Mouse (Mus musculus) hindbrain, postnatal 0 days (tissue): ENCODE measurements around the gene Pcdh7. TPM values are rescaled to one million over a fixed set of nuclear protein-coding genes. Genes with fewer than 3 reads are reported as not detected.

Experiments
- ATAC-seq: fragments of 200-750 bp; cut with Nextera tagmentation; 2 replicates; pipeline ENCODE4 v1.8.0; 2017; ENCODE audit warnings: mild to moderate bottlenecking, moderate TSS enrichment, moderate library complexity
- DNase-seq: peaks from one replicate; pipeline ENCODE4 v3.0.0-alpha.2; 2015; ENCODE audit warnings: low spot score
- H3K27ac ChIP-seq: fragments of 300-500 bp; sonication (generic); 2 replicates; pipeline ENCODE4 v1.5.1; 2014; ENCODE audit warnings: mild to moderate bottlenecking
- H3K27me3 ChIP-seq: fragments of 300-500 bp; sonication (generic); 2 replicates; pipeline ENCODE4 v1.6.1; 2014; ENCODE audit warnings: low read length, mixed read lengths; ENCODE audit not compliant: insufficient read depth
- H3K36me3 ChIP-seq: fragments of 300-500 bp; sonication (generic); 2 replicates; pipeline ENCODE4 v1.6.1; 2014; ENCODE audit warnings: low read length, mixed read lengths; ENCODE audit not compliant: insufficient read depth
- H3K4me1 ChIP-seq: fragments of 300-500 bp; sonication (generic); 2 replicates; pipeline ENCODE4 v1.6.1; 2014; ENCODE audit warnings: antibody characterized with exemption, low read length, mixed read lengths; ENCODE audit not compliant: insufficient read depth
- H3K4me2 ChIP-seq: fragments of 300-500 bp; sonication (generic); 2 replicates; pipeline ENCODE4 v1.6.1; 2014; ENCODE audit warnings: low read depth, mild to moderate bottlenecking, low read length, moderate library complexity, mixed read lengths
- H3K4me3 ChIP-seq: fragments of 300-500 bp; sonication (generic); 2 replicates; pipeline ENCODE4 v1.5.1; 2014; ENCODE audit warnings: low read length
- H3K9ac ChIP-seq: fragments of 300-500 bp; sonication (generic); replicated peaks from 2 replicates; pipeline ENCODE4 v1.6.1; 2014; ENCODE audit warnings: mild to moderate bottlenecking, low read length, moderate library complexity, mixed read lengths
- H3K9me3 ChIP-seq: fragments of 300-500 bp; sonication (generic); 2 replicates; pipeline ENCODE4 v1.6.1; 2016; ENCODE audit warnings: low read length, mixed read lengths
- CTCF ChIP-seq: IDR thresholded peaks from 2 replicates; pipeline ENCODE4 v1.5.1; 2016; ENCODE audit warnings: antibody characterized with exemption, control low read depth, low read depth
- WGBS: fragments of 180-500 bp; shearing (Covaris S2); extraction: QIAGEN DNeasy Blood & Tissue Kit; methylation state at CpG from one replicate; pipeline ENCODE4 v1.1.7; 2014; 5-methylcytosine and 5-hydroxymethylcytosine counted together
- polyA plus RNA-seq: library from polyadenylated mRNA; unstranded; fragments of >200 nt; fragmentation: Nextera tagmentation; extraction: Ambion mirVana; gene quantifications from 2 replicates; pipeline ENCODE4 v1.2.1, GENCODE M21; 2015
- total RNA-seq: library from RNA; depleted of rRNA; stranded (reverse); fragments of >200 nt; gene quantifications from 2 replicates; pipeline ENCODE4 v1.2.3, GENCODE M21; 2014

Gene Pcdh7
- total and polyA plus RNA-seq, 2 experiments from 2014 or later = 26.1 to 152 TPM

- no peaks in the 10 kb centered on the region for H3K27me3 ChIP-seq
- no peak overlapping the region for H3K4me3 ChIP-seq
- ATAC-seq (no peak), DNase-seq (no peak)
- TF ChIP-seq CTCF = no peak
- no peaks in the 10 kb centered on the region for H3K4me1 ChIP-seq
- no peak overlapping the region for H3K27ac ChIP-seq
- 77% methylated on average over 2 of the region's 2 CpGs for WGBS
- H3K9me3 ChIP-seq = no peaks in the 10 kb centered on the region
- no peak overlapping the region for H3K4me2 ChIP-seq
- no peak overlapping the region for H3K9ac ChIP-seq
- no peaks in the 10 kb centered on the region for H3K36me3 ChIP-seq
Observed at GRCm38 (mm10) chr5:57743956-57744661, 26.3 kb downstream of the Pcdh7 start.

DNA sequence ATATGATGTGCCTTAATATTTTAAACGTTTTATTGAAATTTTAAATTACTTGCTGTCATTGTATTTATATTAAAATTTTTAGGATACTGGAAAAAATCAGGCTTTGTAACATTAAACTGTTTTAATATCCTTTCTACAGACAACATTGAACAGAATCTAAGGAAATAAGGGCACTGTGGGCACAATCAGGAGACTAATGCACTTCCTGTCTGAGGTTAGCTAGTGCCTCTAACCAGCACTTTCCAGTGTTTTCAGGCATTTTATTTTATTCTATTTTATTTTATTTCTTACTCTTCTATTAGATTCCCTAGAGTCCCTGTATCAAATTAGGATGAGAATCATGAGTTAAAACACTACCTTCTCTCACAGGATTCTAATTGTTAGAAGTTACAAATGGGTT lies 28.1 kb downstream of the Pcdh7 start:
- 75% methylated on average over 1 of the region's 1 CpGs for WGBS
- H3K27me3 ChIP-seq = no peaks in the 10 kb centered on the region
- no peaks in the 10 kb centered on the region for H3K4me1 ChIP-seq
- H3K9me3 ChIP-seq = no peaks in the 10 kb centered on the region
- H3K36me3 ChIP-seq = no peaks in the 10 kb centered on the region
- no peak overlapping the region for H3K4me3 ChIP-seq
- DNase-seq = no peak
- TF ChIP-seq CTCF = no peak
- no peak for ATAC-seq
- no peak overlapping the region for H3K27ac ChIP-seq
- H3K9ac ChIP-seq = no peak overlapping the region
- no peak overlapping the region for H3K4me2 ChIP-seq

DNA sequence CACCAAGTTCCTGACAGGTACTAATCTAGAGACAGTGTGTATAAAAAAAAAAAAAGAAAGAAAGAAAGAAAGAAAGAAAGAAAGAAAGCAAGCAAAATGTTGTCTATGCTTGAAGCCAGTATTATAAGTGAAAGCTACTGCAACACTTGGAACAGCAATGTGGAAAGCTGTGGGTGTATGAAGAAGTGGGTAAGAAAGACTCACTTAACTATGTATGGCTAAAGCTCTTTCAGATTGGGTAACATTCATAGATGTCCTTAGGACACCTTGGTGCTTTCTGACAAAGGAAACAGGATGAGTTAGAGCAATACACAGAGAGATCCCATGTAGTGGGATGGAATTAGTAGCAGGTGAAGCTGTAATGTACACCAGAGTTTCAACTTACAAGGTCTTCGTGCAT lies 32.6 kb downstream of the Pcdh7 start:
- no peak for TF ChIP-seq CTCF
- no peak overlapping the region for H3K4me2 ChIP-seq

DNA sequence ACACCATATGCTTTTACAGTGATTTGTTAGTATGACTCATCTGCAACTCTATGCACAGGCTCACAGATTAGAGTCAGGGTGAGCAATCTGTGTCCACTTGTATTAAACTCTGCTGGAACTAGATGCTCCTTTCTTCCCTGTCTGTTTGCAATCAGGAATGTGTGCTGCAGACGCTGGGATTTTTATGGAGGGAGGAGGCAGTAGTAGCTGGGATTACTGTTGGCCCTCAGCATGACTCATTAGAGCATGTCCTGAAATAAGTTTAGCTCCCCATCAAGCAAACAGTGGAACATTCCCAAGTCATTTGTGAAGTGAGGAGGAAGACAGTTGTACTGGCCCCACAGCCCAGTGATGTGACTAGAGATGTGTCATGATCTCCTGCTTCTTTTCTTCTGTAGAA lies 38.0 kb downstream of the Pcdh7 start:
- WGBS = 26% methylated on average over 1 of the region's 1 CpGs

More for the DNA sequence above, 32.6 kb downstream of the Pcdh7 start:
- Histone ChIP-seq H3K9ac (no peak overlapping the region), H3K27me3 (no peaks in the 10 kb centered on the region), H3K4me3 (no peak overlapping the region), H3K36me3 (no peaks in the 10 kb centered on the region), H3K27ac (no peak overlapping the region), H3K4me1 (no peaks in the 10 kb centered on the region), H3K9me3 (no peaks in the 10 kb centered on the region)
- DNase-seq (no peak), ATAC-seq (no peak)
- WGBS = 97% methylated on average over 1 of the region's 1 CpGs

DNA sequence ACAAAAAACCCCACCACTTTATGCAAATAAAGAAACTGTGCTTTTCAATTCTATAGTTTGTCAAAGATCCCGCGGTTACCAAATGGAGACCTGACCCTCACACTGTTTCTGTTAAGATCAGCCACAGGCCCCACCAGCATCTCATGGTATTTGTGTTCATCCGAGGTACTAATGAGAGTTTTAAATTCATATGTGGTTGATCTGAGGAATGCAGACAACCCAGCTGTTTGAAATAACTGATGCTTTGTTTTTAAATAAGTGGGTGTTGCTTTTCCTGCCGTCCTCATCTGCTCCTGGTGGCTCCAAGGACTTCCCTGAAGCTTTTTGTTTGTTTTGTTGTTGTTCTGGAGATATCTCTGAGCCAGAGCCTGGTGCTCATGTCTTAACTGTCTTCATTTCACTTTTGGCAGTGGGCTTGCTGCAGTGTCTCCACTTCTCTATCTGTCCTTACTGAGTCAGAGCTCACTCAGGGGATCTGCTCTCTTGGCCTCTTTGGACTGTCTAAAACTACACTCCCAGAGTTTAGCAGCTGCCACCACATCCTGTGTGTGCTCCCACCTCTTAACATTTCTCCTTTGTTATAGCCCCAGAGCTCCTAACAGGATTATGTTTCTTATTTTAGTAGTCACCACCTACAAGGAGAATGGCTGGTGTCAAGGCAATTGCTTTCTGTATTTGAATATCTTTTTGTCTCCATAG lies 39.1 kb downstream of the Pcdh7 start:
- no peak for TF ChIP-seq CTCF
- Histone ChIP-seq H3K27me3 (no peaks in the 10 kb centered on the region), H3K36me3 (no peaks in the 10 kb centered on the region), H3K27ac (no peak overlapping the region), H3K4me3 (no peak overlapping the region), H3K9me3 (no peaks in the 10 kb centered on the region), H3K4me2 (no peak overlapping the region), H3K4me1 (no peaks in the 10 kb centered on the region), H3K9ac (no peak overlapping the region)
- 60% methylated on average over 4 of the region's 4 CpGs for WGBS
- no peak for ATAC-seq
- no peak for DNase-seq

More for the DNA sequence above, 38.0 kb downstream of the Pcdh7 start:
- ATAC-seq = no peak
- Histone ChIP-seq H3K4me1 (no peaks in the 10 kb centered on the region), H3K27me3 (no peaks in the 10 kb centered on the region), H3K9me3 (no peaks in the 10 kb centered on the region), H3K9ac (no peak overlapping the region), H3K36me3 (no peaks in the 10 kb centered on the region), H3K4me2 (no peak overlapping the region), H3K4me3 (no peak overlapping the region), H3K27ac (no peak overlapping the region)
- TF ChIP-seq CTCF = no peak
- no peak for DNase-seq

DNA sequence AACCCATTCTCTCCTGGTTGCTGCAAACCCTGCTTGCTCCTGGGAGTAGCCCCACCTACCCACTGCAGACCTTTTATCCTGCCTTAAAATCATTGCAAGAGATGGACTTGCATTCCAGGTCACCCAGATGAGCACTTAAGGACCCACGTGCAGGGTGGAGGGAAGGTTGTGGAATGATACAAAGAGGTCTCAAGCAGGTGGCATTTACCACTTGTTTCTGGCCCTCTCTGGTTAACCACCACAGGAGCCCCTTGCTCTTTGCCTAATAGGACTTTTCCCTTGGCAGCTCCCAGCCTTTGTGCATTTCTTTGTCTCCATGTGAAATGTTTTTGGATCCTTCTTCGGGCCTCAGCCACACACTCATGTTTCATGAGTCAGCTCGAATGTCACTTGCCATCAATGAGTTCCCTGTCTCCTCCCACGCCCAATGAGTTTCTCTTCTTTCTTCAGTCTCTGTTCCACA lies 39.7 kb downstream of the Pcdh7 start:
- Histone ChIP-seq H3K4me1 (no peaks in the 10 kb centered on the region), H3K9me3 (no peaks in the 10 kb centered on the region), H3K27ac (no peak overlapping the region), H3K9ac (no peak overlapping the region), H3K36me3 (no peaks in the 10 kb centered on the region), H3K27me3 (no peaks in the 10 kb centered on the region), H3K4me3 (no peak overlapping the region), H3K4me2 (no peak overlapping the region)
- WGBS = 36% methylated on average over 4 of the region's 4 CpGs
- DNase-seq (no peak), ATAC-seq (no peak)
- TF ChIP-seq CTCF = no peak

DNA sequence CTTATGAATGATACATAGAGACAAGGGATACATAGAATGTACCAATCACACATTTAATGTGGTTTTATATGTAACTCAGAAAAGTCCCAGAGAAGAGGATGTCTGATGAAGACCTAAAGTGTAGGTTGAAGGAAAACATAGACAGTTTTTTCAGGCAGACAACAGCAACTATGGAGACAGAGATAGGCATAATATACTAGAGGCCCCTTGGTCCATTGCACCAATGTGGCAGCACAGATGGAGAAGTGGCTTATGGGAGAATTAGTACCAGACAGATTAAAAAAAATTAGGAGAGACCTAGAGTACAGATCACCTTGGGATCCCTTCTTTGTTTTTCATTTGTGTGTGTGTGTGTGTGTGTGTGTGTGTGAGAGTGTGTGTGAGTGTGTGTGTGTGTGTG lies 41.2 kb downstream of the Pcdh7 start:
- no peaks in the 10 kb centered on the region for H3K4me1 ChIP-seq
- no peak overlapping the region for H3K27ac ChIP-seq
- no peak overlapping the region for H3K9ac ChIP-seq
- no peaks in the 10 kb centered on the region for H3K27me3 ChIP-seq
- no peaks in the 10 kb centered on the region for H3K9me3 ChIP-seq
- no peak overlapping the region for H3K4me3 ChIP-seq
- TF ChIP-seq CTCF = no peak
- ATAC-seq = no peak
- no peak for DNase-seq
- no peak overlapping the region for H3K4me2 ChIP-seq
- H3K36me3 ChIP-seq = no peaks in the 10 kb centered on the region
